Mouse (Mus musculus) limb, embryonic 14.5 days (tissue): ENCODE measurements around the gene Antxr1. TPM values are rescaled to one million over a fixed set of nuclear protein-coding genes. Genes with fewer than 3 reads are reported as not detected.

Source experiments
- ATAC-seq: fragments of 200-750 bp; cut with Nextera tagmentation; 2 replicates; pipeline ENCODE4 v1.8.0; 2017; ENCODE audit warnings: low read depth, moderate number of reproducible peaks, moderate TSS enrichment; ENCODE audit not compliant: low FRiP score
- DNase-seq: peaks from one replicate; pipeline ENCODE4 v3.0.0-alpha.2; 2015; ENCODE audit warnings: low spot score
- H3K27ac ChIP-seq: fragments of 300-500 bp; sonication (generic); replicated peaks from 2 replicates; pipeline ENCODE4 v1.5.1; 2014; ENCODE audit warnings: low read depth, mild to moderate bottlenecking, low read length, moderate library complexity, mixed read lengths
- H3K27me3 ChIP-seq: fragments of 300-500 bp; sonication (generic); 2 replicates; pipeline ENCODE4 v1.6.1; 2014; ENCODE audit warnings: low read length, mixed read lengths; ENCODE audit not compliant: control insufficient read depth, insufficient read depth
- H3K36me3 ChIP-seq: fragments of 300-500 bp; sonication (generic); 2 replicates; pipeline ENCODE4 v1.6.1; 2014; ENCODE audit warnings: mild to moderate bottlenecking, low read length, moderate library complexity, mixed read lengths; ENCODE audit not compliant: control insufficient read depth, insufficient read depth
- H3K4me1 ChIP-seq: fragments of 300-500 bp; sonication (generic); 2 replicates; pipeline ENCODE4 v1.6.1; 2014; ENCODE audit warnings: antibody characterized with exemption, low read length, mixed read lengths; ENCODE audit not compliant: control insufficient read depth, insufficient read depth
- H3K4me2 ChIP-seq: fragments of 300-500 bp; sonication (generic); replicated peaks from 2 replicates; pipeline ENCODE4 v1.6.1; 2014; ENCODE audit warnings: low read depth, mild to moderate bottlenecking, low read length, moderate library complexity; ENCODE audit not compliant: severe bottlenecking
- H3K4me3 ChIP-seq: fragments of 300-500 bp; sonication (generic); replicated peaks from 2 replicates; pipeline ENCODE4 v1.5.1; 2014; ENCODE audit warnings: low read length
- H3K9ac ChIP-seq: fragments of 300-500 bp; sonication (generic); 2 replicates; pipeline ENCODE4 v1.6.1; 2014; ENCODE audit warnings: mild to moderate bottlenecking, low read depth, low read length, moderate library complexity; ENCODE audit not compliant: severe bottlenecking
- H3K9me3 ChIP-seq: fragments of 300-500 bp; sonication (generic); 2 replicates; pipeline ENCODE4 v1.6.1; 2016; ENCODE audit warnings: low read length; ENCODE audit not compliant: control insufficient read depth
- POLR2A ChIP-seq: fragments of 200-500 bp; IDR thresholded peaks from 2 replicates; pipeline ENCODE4 v1.8.0; 2012; ENCODE audit warnings: inconsistent platforms, mild to moderate bottlenecking, moderate library complexity, borderline replicate concordance; ENCODE audit not compliant: insufficient read depth, insufficient read length; ENCODE audit errors: extremely low read depth
- WGBS: fragments of 180-500 bp; shearing (Covaris S2); extraction: QIAGEN DNeasy Blood & Tissue Kit; methylation state at CpG from one replicate; pipeline ENCODE4 v1.1.7; 2014; 5-methylcytosine and 5-hydroxymethylcytosine counted together
- polyA plus RNA-seq, 2 experiments: library from polyadenylated mRNA; depleted of rRNA in 1 of 2; stranded (reverse) in 1 of 2; unstranded in 1 of 2; fragments of >200 nt; fragmentation: Nextera tagmentation in 1 of 2; extraction: Ambion mirVana in 1 of 2; gene quantifications; 2 replicates each; pipeline versions ENCODE4 v1.2.1 to v1.2.3; 2012 to 2014

The Antxr1 gene
- polyA plus RNA-seq, 2 experiments: 33.8 to 75.7 TPM

GRCm38 (mm10) chr6:87292911-87293851 is 42.4 kb downstream of the Antxr1 start:
- Histone ChIP-seq H3K9ac (no peak overlapping the region), H3K4me1 (no peaks in the 10 kb centered on the region; the same call in 1 of the 2 replicates), H3K9me3 (no peaks in the 10 kb centered on the region), H3K4me3 (no peak overlapping the region), H3K27me3 (no peaks in the 10 kb centered on the region), H3K27ac (no peak overlapping the region), H3K4me2 (no peak overlapping the region), H3K36me3 (peaks cover 20% of the 10 kb centered on the region)
- 82% methylated on average over 18 of the region's 18 CpGs for WGBS
- no peak for ATAC-seq
- no peak for DNase-seq
- no peak for TF ChIP-seq POLR2A

- Histone ChIP-seq H3K4me3 (no peak overlapping the region), H3K9ac (no peak overlapping the region), H3K36me3 (peaks cover 52% of the 10 kb centered on the region), H3K27ac (no peak overlapping the region), H3K9me3 (no peaks in the 10 kb centered on the region), H3K4me1 (peaks cover 13% of the 10 kb centered on the region), H3K27me3 (no peaks in the 10 kb centered on the region), H3K4me2 (no peak overlapping the region)
- WGBS: 88% methylated on average over 6 of the region's 6 CpGs
- ATAC-seq (no peak), DNase-seq (no peak)
- no peak for TF ChIP-seq POLR2A
These were observed 48.4 kb downstream of the Antxr1 start for GRCm38 (mm10) chr6:87287251-87287650.

GRCm38 (mm10) chr6:87285365-87285749 is 50.3 kb downstream of the Antxr1 start:
- WGBS: 54% methylated on average over 7 of the region's 7 CpGs
- H3K27ac ChIP-seq: 0 out of 2 replicates have a peak overlapping the region, but pooled peaks have one; percentile 28
- no peak for ATAC-seq
- TF ChIP-seq POLR2A: no peak
- no peak overlapping the region for H3K4me3 ChIP-seq
- no peaks in the 10 kb centered on the region for H3K9me3 ChIP-seq
- H3K4me2 ChIP-seq: no peak overlapping the region
- H3K27me3 ChIP-seq: no peaks in the 10 kb centered on the region
- peaks cover 67% of the 10 kb centered on the region for H3K36me3 ChIP-seq
- DNase-seq: peak; percentile 41
- H3K4me1 ChIP-seq: peaks cover 15% of the 10 kb centered on the region
- H3K9ac ChIP-seq: no peak overlapping the region

- no peak for ATAC-seq
- Histone ChIP-seq H3K4me3 (no peak overlapping the region), H3K9ac (no peak overlapping the region), H3K36me3 (peaks cover 71% of the 10 kb centered on the region), H3K27me3 (no peaks in the 10 kb centered on the region), H3K4me1 (peaks cover 15% of the 10 kb centered on the region), H3K27ac (0 out of 2 replicates have a peak overlapping the region, but pooled peaks have one; percentile 28), H3K4me2 (no peak overlapping the region), H3K9me3 (no peaks in the 10 kb centered on the region)
- DNase-seq: peak; percentile 46
- TF ChIP-seq POLR2A: no peak
- WGBS: 66% methylated on average over 11 of the region's 11 CpGs
These were observed 50.8 kb downstream of the Antxr1 start for GRCm38 (mm10) chr6:87284716-87285364.

GRCm38 (mm10) chr6:87282346-87282781 is 53.3 kb downstream of the Antxr1 start:
- 26% methylated on average over 8 of the region's 8 CpGs for WGBS

More at GRCm38 (mm10) chr6:87282346-87282781, 53.3 kb downstream of the Antxr1 start:
- Histone ChIP-seq H3K4me2 (no peak overlapping the region), H3K9ac (no peak overlapping the region), H3K27me3 (no peaks in the 10 kb centered on the region), H3K4me3 (no peak overlapping the region), H3K36me3 (peaks cover 74% of the 10 kb centered on the region), H3K4me1 (peaks cover 22% of the 10 kb centered on the region), H3K9me3 (no peaks in the 10 kb centered on the region), H3K27ac (no peak overlapping the region)
- no peak for TF ChIP-seq POLR2A
- ATAC-seq (peak; percentile 46), DNase-seq (peak; percentile 64)
